Mouse (Mus musculus) spleen, adult 2 months (tissue): ENCODE measurements around the gene Tmc7. TPM values are rescaled to one million over a fixed set of nuclear protein-coding genes. Genes with fewer than 3 reads are reported as not detected.

Source experiments
- DNase-seq, 2 experiments: peaks; one replicate each; pipeline versions ENCODE4 v3.0.0 to v3.0.0-alpha.2; 2012 to 2021; ENCODE audit warnings: low spot score in 2 of 2, low read depth in 1 of 2
- H3K27ac ChIP-seq: fragments of 200-500 bp; 2 replicates; pipeline ENCODE4 v1.5.1; 2012; ENCODE audit warnings: low read length, inconsistent platforms; ENCODE audit not compliant: insufficient read depth
- H3K27me3 ChIP-seq: fragments of 200-500 bp; 2 replicates; pipeline ENCODE4 v1.6.1; 2012; ENCODE audit warnings: mild to moderate bottlenecking, moderate library complexity, low read length, inconsistent platforms; ENCODE audit not compliant: control insufficient read depth, insufficient read depth
- H3K36me3 ChIP-seq: fragments of 200-500 bp; 2 replicates; pipeline ENCODE4 v1.6.1; 2012; ENCODE audit warnings: mild to moderate bottlenecking, low read length, inconsistent platforms; ENCODE audit not compliant: control insufficient read depth, insufficient read depth
- H3K4me1 ChIP-seq: fragments of 200-500 bp; 2 replicates; pipeline ENCODE4 v1.6.1; 2011; ENCODE audit warnings: inconsistent platforms; ENCODE audit not compliant: control insufficient read depth, insufficient read depth, insufficient read length
- H3K4me3 ChIP-seq: fragments of 200-500 bp; 2 replicates; pipeline ENCODE4 v1.5.1; 2011; ENCODE audit warnings: mild to moderate bottlenecking, inconsistent platforms; ENCODE audit not compliant: insufficient read depth, insufficient read length; ENCODE audit errors: extremely low read depth
- CTCF ChIP-seq: fragments of 200-500 bp; IDR thresholded peaks from 2 replicates; pipeline ENCODE4 v1.5.1; 2011; ENCODE audit warnings: mild to moderate bottlenecking, inconsistent platforms; ENCODE audit not compliant: insufficient read depth, insufficient read length, insufficient replicate concordance; ENCODE audit errors: extremely low read depth
- POLR2A ChIP-seq: fragments of 200-500 bp; IDR thresholded peaks from 2 replicates; pipeline ENCODE4 v1.6.1; 2011; ENCODE audit warnings: low read depth, low read length, inconsistent platforms
- WGBS: fragments of 180-500 bp; shearing (Covaris S2); methylation state at CpG from one replicate; pipeline ENCODE4 v1.1.7; 2018; 5-methylcytosine and 5-hydroxymethylcytosine counted together
- polyA plus RNA-seq: library from polyadenylated mRNA; depleted of rRNA; stranded (reverse); fragments of >200 nt; gene quantifications from 2 replicates; pipeline ENCODE4 v1.2.3, GENCODE M21; 2012

The Tmc7 gene
- polyA plus RNA-seq, 1 experiment: 0.07 TPM

GRCm38 (mm10) chr7:118618104-118618503 is 33.6 kb upstream of the Tmc7 start:
- H3K27me3 ChIP-seq: no peaks in the 10 kb centered on the region
- WGBS: 92% methylated on average over 5 of the region's 5 CpGs
- TF ChIP-seq CTCF (no peak), POLR2A (no peak)

GRCm38 (mm10) chr7:118614076-118614475 is 29.5 kb upstream of the Tmc7 start:
- Histone ChIP-seq H3K36me3 (no peaks in the 10 kb centered on the region), H3K27ac (no peak overlapping the region), H3K27me3 (no peaks in the 10 kb centered on the region), H3K4me1 (no peaks in the 10 kb centered on the region), H3K4me3 (no peak overlapping the region)
- 82% methylated on average over 13 of the region's 13 CpGs for WGBS
- no peak for DNase-seq
- TF ChIP-seq CTCF: no peak
- no peak for TF ChIP-seq POLR2A

More at GRCm38 (mm10) chr7:118618104-118618503, 33.6 kb upstream of the Tmc7 start:
- H3K4me3 ChIP-seq: no peak overlapping the region
- DNase-seq: no peak
- no peaks in the 10 kb centered on the region for H3K4me1 ChIP-seq
- no peak overlapping the region for H3K27ac ChIP-seq
- H3K36me3 ChIP-seq: no peaks in the 10 kb centered on the region

GRCm38 (mm10) chr7:118611933-118612332 is 27.4 kb upstream of the Tmc7 start:
- no peak overlapping the region for H3K4me3 ChIP-seq
- 89% methylated on average over 8 of the region's 8 CpGs for WGBS
- no peak for TF ChIP-seq POLR2A
- no peak for TF ChIP-seq CTCF
- H3K4me1 ChIP-seq: no peaks in the 10 kb centered on the region
- no peaks in the 10 kb centered on the region for H3K27me3 ChIP-seq
- H3K27ac ChIP-seq: no peak overlapping the region
- no peaks in the 10 kb centered on the region for H3K36me3 ChIP-seq
- no peak for DNase-seq

- no peak for DNase-seq
- Histone ChIP-seq H3K27me3 (no peaks in the 10 kb centered on the region), H3K4me1 (no peaks in the 10 kb centered on the region), H3K4me3 (no peak overlapping the region), H3K27ac (no peak overlapping the region), H3K36me3 (no peaks in the 10 kb centered on the region)
- TF ChIP-seq CTCF (no peak), POLR2A (no peak)
- 87% methylated on average over 4 of the region's 4 CpGs for WGBS
Measured at GRCm38 (mm10) chr7:118611185-118611749, 26.7 kb upstream of the Tmc7 start.

- DNase-seq: no peak
- TF ChIP-seq POLR2A: no peak
- TF ChIP-seq CTCF: no peak
- H3K27me3 ChIP-seq: no peaks in the 10 kb centered on the region
- no peak overlapping the region for H3K4me3 ChIP-seq
- no peak overlapping the region for H3K27ac ChIP-seq
- H3K36me3 ChIP-seq: no peaks in the 10 kb centered on the region
- 87% methylated on average over 13 of the region's 13 CpGs for WGBS
- H3K4me1 ChIP-seq: no peaks in the 10 kb centered on the region
Measured at GRCm38 (mm10) chr7:118610721-118611120, 26.2 kb upstream of the Tmc7 start.

- no peaks in the 10 kb centered on the region for H3K36me3 ChIP-seq
- H3K4me3 ChIP-seq: no peak overlapping the region
- no peak for DNase-seq
- no peaks in the 10 kb centered on the region for H3K4me1 ChIP-seq
- TF ChIP-seq CTCF (no peak), POLR2A (no peak)
- H3K27ac ChIP-seq: no peak overlapping the region
- H3K27me3 ChIP-seq: no peaks in the 10 kb centered on the region
- 91% methylated on average over 7 of the region's 7 CpGs for WGBS
Measured at GRCm38 (mm10) chr7:118609815-118610214, 25.3 kb upstream of the Tmc7 start.

- Histone ChIP-seq H3K27me3 (no peaks in the 10 kb centered on the region), H3K36me3 (no peaks in the 10 kb centered on the region), H3K4me1 (no peaks in the 10 kb centered on the region), H3K4me3 (no peak overlapping the region), H3K27ac (no peak overlapping the region)
- TF ChIP-seq CTCF (no peak), POLR2A (no peak)
- 80% methylated on average over 8 of the region's 8 CpGs for WGBS
- no peak for DNase-seq
Measured at GRCm38 (mm10) chr7:118604842-118605241, 20.3 kb upstream of the Tmc7 start.
